14 mouse cellular contexts compared by ENCODE assay signal in genomic region chr10:120409131-120409530, GRCm38 (mm10).
"Had no signal": no experiment of that assay in that cellular context is flagged by ENCODE, and none has a peak within 500 bp of the region (broad histone marks: within the 10 kb centered on the region; RNA-seq: fewer than 3 reads in every experiment).

No protein-coding gene starts in this region.

- H3K27me3 ChIP-seq: liver, embryonic 15.5 days; megakaryocyte, embryonic 14.5 days; midbrain, embryonic 15.5 days; neural tube, embryonic 12.5 days had no signal

- H3K9ac ChIP-seq: liver, embryonic 15.5 days; midbrain, embryonic 15.5 days; neural tube, embryonic 12.5 days had no signal

- DNase-seq: kidney, postnatal 25 days; lung, adult 2 months; lung, postnatal 10 days; thymus, postnatal 4 days had no signal

- H3K9me3 ChIP-seq: limb, embryonic 10.5 days; liver, embryonic 15.5 days; megakaryocyte, embryonic 14.5 days; midbrain, embryonic 15.5 days; neural tube, embryonic 12.5 days had no signal

- ATAC-seq: midbrain, embryonic 15.5 days had no signal

- H3K4me2 ChIP-seq: liver, embryonic 11.5 days; liver, embryonic 15.5 days; midbrain, embryonic 11.5 days; midbrain, embryonic 15.5 days; neural tube, embryonic 12.5 days had no signal

- H3K27ac ChIP-seq: left cerebral cortex, adult 2 months; limb, embryonic 10.5 days; liver, embryonic 15.5 days; macrophage; midbrain, embryonic 15.5 days; neural tube, embryonic 12.5 days; stomach, postnatal 0 days had no signal

- H3K4me1 ChIP-seq: neural tube, embryonic 12.5 days had no signal

- H3K4me3 ChIP-seq: left cerebral cortex, adult 2 months; limb, embryonic 10.5 days; liver, embryonic 15.5 days; megakaryocyte, embryonic 14.5 days; midbrain, embryonic 15.5 days; neural tube, embryonic 12.5 days had no signal

- H3K36me3 ChIP-seq: liver, embryonic 15.5 days; midbrain, embryonic 15.5 days; neural tube, embryonic 12.5 days had no signal
